Mouse (Mus musculus) stomach, embryonic 15.5 days (tissue): ENCODE measurements at regions not wholly inside any gene's neighbourhood (a gene's known extent, or its start where the extent isn't known, plus 50 kb on each side); places are given as distances from the start of the nearest gene placed in this dataset.

Source experiments
- ATAC-seq: fragments of 200-750 bp; cut with Nextera tagmentation; 2 replicates; pipeline ENCODE4 v1.8.0; 2017; ENCODE audit warnings: low read depth, moderate number of reproducible peaks, moderate TSS enrichment; ENCODE audit not compliant: insufficient read depth, low FRiP score
- H3K27ac ChIP-seq: fragments of 300-500 bp; sonication (generic); 2 replicates; pipeline ENCODE4 v1.5.1; 2015; ENCODE audit warnings: mild to moderate bottlenecking, inconsistent platforms
- H3K27me3 ChIP-seq: fragments of 300-500 bp; sonication (generic); replicated peaks from 2 replicates; pipeline ENCODE4 v1.6.1; 2015; ENCODE audit warnings: inconsistent platforms
- H3K36me3 ChIP-seq: fragments of 300-500 bp; sonication (generic); 2 replicates; pipeline ENCODE4 v1.6.1; 2015; ENCODE audit warnings: inconsistent platforms
- H3K4me1 ChIP-seq: fragments of 300-500 bp; sonication (generic); 2 replicates; pipeline ENCODE4 v1.6.1; 2015; ENCODE audit warnings: inconsistent platforms
- H3K4me2 ChIP-seq: fragments of 300-500 bp; sonication (generic); 2 replicates; pipeline ENCODE4 v1.6.1; 2015; ENCODE audit warnings: mild to moderate bottlenecking, inconsistent platforms
- H3K4me3 ChIP-seq: fragments of 300-500 bp; sonication (generic); replicated peaks from 2 replicates; pipeline ENCODE4 v1.5.1; 2015; ENCODE audit warnings: inconsistent platforms
- H3K9ac ChIP-seq: fragments of 300-500 bp; sonication (generic); 2 replicates; pipeline ENCODE4 v1.6.1; 2015; ENCODE audit warnings: inconsistent platforms
- H3K9me3 ChIP-seq: fragments of 300-500 bp; sonication (generic); 2 replicates; pipeline ENCODE4 v1.6.1; 2016; ENCODE audit warnings: inconsistent platforms
- WGBS: fragments of 180-500 bp; shearing (Covaris S2); methylation state at CpG from one replicate; pipeline ENCODE4 v1.1.7; 2015; 5-methylcytosine and 5-hydroxymethylcytosine counted together

DNA sequence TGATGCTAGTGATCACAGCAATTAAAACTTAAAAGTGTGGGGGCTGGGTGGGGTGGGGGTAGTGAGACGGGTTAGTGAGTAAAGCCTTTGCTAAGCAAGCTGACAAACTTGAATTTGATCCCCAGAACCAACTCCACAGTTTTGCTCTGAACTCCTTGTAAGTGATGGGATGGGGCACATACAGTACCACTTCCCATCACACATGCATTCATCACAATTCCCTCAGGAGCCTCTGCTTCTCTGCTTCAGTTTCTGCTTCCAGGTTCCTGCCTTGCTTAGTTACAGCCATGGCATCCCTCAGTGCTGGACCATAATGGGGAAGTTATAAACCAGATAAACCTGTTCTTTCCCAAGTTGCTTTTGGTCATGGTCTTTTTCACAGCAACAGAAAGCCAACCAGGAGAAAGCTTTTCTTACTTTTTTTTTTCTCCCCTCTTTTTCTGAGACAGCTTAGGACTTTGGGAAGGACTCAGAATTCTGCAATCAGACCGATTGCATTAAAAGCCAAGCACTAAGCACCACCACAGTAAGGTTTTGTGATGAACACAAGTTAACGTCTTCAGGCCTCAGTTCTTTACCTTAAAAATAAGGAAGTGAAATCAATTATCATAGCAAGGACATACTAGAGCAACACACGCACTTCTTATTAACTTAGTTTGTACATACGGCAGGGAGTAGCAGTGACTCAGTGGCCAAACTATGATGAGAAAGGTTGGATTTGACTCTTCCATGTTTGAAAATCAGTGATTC lies 176.8 kb upstream of the Cdkn2b start:
- Histone ChIP-seq H3K9me3 (no peaks in the 10 kb centered on the region), H3K4me3 (no peak overlapping the region), H3K27ac (no peak overlapping the region), H3K9ac (no peak overlapping the region), H3K36me3 (no peaks in the 10 kb centered on the region), H3K27me3 (no peaks in the 10 kb centered on the region), H3K4me2 (no peak overlapping the region), H3K4me1 (no peaks in the 10 kb centered on the region)
- WGBS = 68% methylated on average over 5 of the region's 5 CpGs
- ATAC-seq = no peak

- no peak overlapping the region for H3K4me2 ChIP-seq
- no peaks in the 10 kb centered on the region for H3K27me3 ChIP-seq
- no peaks in the 10 kb centered on the region for H3K9me3 ChIP-seq
- no peaks in the 10 kb centered on the region for H3K4me1 ChIP-seq
- no peak overlapping the region for H3K27ac ChIP-seq
- no peak overlapping the region for H3K4me3 ChIP-seq
- no peaks in the 10 kb centered on the region for H3K36me3 ChIP-seq
- no peak for ATAC-seq
- 71% methylated on average over 4 of the region's 4 CpGs for WGBS
- H3K9ac ChIP-seq = no peak overlapping the region
These were observed 176.1 kb upstream of the Cdkn2b start for GRCm38 (mm10) chr4:89486963-89487362.

GRCm38 (mm10) chr4:89485981-89486531 lies 175.2 kb upstream of the Cdkn2b start:
- WGBS = 18% methylated on average over 11 of the region's 11 CpGs
- Histone ChIP-seq H3K9me3 (no peaks in the 10 kb centered on the region), H3K4me1 (no peaks in the 10 kb centered on the region), H3K36me3 (no peaks in the 10 kb centered on the region), H3K27me3 (no peaks in the 10 kb centered on the region), H3K9ac (no peak overlapping the region), H3K27ac (no peak overlapping the region), H3K4me2 (no peak overlapping the region), H3K4me3 (no peak overlapping the region)
- ATAC-seq = peak; percentile 73; the same call in 1 of the 2 replicates

DNA sequence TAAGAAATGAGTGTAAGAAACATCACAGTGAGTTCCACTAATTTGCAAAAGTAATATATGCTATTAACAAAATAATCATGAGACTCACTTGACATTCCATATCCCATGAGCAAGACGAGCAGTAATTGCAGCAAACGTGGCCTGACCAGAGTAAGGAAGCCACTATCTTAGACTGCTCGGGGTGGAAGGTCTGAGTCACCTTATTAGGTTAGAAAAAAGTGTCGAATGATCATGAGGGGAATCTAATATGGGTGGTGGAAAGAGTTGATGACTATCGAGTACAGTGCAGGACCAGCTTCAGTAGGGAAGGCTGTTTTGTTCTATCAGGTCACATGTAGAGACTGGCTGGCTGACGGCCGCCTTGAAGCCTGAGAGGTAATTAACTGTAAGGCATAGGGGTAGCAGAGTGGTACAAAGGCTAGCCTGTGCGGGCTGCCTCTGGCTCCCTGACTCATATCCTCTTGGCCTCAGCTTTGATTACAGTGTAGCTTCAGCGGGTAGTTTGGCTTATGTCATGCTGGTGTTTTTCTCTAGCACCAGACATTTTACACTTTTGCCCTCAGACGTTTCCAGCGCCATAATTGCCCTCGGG lies 167.9 kb upstream of the Cdkn2b start:
- Histone ChIP-seq H3K27me3 (no peaks in the 10 kb centered on the region), H3K9ac (no peak overlapping the region), H3K9me3 (no peaks in the 10 kb centered on the region), H3K4me1 (peaks cover 6% of the 10 kb centered on the region; the same call in 1 of the 2 replicates), H3K4me2 (no peak overlapping the region), H3K27ac (no peak overlapping the region), H3K4me3 (no peak overlapping the region), H3K36me3 (no peaks in the 10 kb centered on the region)
- whole genome bisulfite sequencing = 73% methylated on average over 12 of the region's 12 CpGs
- no peak for ATAC-seq

DNA sequence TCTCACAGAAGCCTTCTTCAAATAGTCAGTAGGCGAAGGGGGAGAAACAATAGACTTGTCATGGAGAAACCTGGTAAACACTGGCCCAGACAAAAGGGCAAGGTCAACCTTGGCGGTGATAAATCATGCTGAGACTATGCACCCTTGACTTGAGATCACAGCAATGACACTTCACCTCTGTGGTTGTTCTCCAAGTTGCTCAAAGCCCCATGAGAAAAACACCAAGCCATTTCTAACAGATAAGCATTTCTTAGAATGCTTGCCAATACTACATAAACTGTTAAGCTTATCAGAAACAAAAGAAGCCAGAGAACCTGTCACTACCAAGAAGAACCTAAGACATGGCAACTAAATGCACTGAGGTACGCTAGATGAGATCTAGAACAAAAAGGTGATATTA lies 165.0 kb upstream of the Cdkn2b start:
- WGBS = 56% methylated on average over 3 of the region's 3 CpGs

GRCm38 (mm10) chr4:89474836-89475541 lies 164.2 kb upstream of the Cdkn2b start:
- peaks cover 7% of the 10 kb centered on the region for H3K4me1 ChIP-seq
- H3K9ac ChIP-seq = no peak overlapping the region
- WGBS = 38% methylated on average over 7 of the region's 7 CpGs
- no peaks in the 10 kb centered on the region for H3K27me3 ChIP-seq
- no peak overlapping the region for H3K4me2 ChIP-seq
- H3K4me3 ChIP-seq = no peak overlapping the region
- no peak overlapping the region for H3K27ac ChIP-seq
- H3K9me3 ChIP-seq = no peaks in the 10 kb centered on the region
- no peaks in the 10 kb centered on the region for H3K36me3 ChIP-seq
- ATAC-seq = no peak

More for the DNA sequence above, 165.0 kb upstream of the Cdkn2b start:
- Histone ChIP-seq H3K9me3 (no peaks in the 10 kb centered on the region), H3K36me3 (no peaks in the 10 kb centered on the region), H3K27me3 (no peaks in the 10 kb centered on the region), H3K27ac (no peak overlapping the region), H3K9ac (no peak overlapping the region), H3K4me1 (peaks cover 6% of the 10 kb centered on the region; the same call in 1 of the 2 replicates), H3K4me3 (no peak overlapping the region), H3K4me2 (no peak overlapping the region)
- ATAC-seq = no peak

DNA sequence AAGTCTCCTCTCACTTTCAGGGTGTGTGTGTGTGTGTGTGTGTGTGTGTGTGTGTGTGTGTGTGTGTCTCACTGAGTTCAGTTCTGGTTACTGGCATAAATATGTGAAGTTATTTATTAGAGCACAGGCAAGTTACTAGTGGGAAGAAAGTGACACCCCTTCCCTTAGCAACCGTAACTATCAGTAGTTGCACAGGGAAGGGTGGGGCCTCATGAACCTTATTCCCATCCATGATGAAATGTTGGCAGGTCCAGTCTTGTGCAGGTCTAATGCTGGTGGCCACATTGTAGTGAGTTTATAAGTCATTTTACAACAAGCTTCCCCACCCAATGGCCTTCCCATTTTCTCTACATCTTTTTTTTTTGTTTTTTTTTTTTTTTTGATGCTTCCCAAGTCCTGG lies 160.6 kb upstream of the Cdkn2b start:
- 66% methylated on average over 1 of the region's 1 CpGs for whole genome bisulfite sequencing
- ATAC-seq = no peak
- Histone ChIP-seq H3K27me3 (no peaks in the 10 kb centered on the region), H3K9ac (no peak overlapping the region), H3K9me3 (no peaks in the 10 kb centered on the region), H3K4me3 (no peak overlapping the region), H3K4me2 (no peak overlapping the region), H3K4me1 (peaks cover 11% of the 10 kb centered on the region), H3K27ac (no peak overlapping the region), H3K36me3 (no peaks in the 10 kb centered on the region)

- H3K9me3 ChIP-seq = no peaks in the 10 kb centered on the region
- H3K4me2 ChIP-seq = no peak overlapping the region
- no peaks in the 10 kb centered on the region for H3K27me3 ChIP-seq
- no peak overlapping the region for H3K9ac ChIP-seq
- WGBS = 48% methylated on average over 2 of the region's 2 CpGs
- H3K4me3 ChIP-seq = no peak overlapping the region
- ATAC-seq = peak; percentile 45; the same call in 1 of the 2 replicates
- H3K36me3 ChIP-seq = no peaks in the 10 kb centered on the region
- peak overlapping the region; percentile 21; the same call in 1 of the 2 replicates for H3K27ac ChIP-seq
- H3K4me1 ChIP-seq = peaks cover 11% of the 10 kb centered on the region
These were observed 159.9 kb upstream of the Cdkn2b start for GRCm38 (mm10) chr4:89470756-89471155.

DNA sequence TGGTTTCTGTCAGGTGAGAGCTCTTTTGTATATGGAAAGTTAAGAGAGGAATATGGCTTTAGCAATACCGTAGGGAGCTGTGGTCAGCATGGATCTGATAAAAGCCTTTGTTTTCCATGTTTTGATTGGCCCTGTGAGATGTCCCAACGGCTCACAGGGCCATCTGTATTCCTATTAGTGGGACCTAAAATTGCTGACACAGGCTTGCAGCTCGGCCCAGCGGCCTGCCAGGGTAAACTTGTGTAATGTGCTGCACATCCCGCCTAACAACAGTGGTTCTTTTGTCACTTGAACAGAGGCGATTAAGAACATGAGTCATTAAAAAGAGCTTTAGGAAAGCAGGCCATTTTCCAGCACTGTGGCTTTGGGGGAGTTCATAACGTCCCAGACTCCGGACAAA lies 159.0 kb upstream of the Cdkn2b start:
- ATAC-seq = no peak
- no peaks in the 10 kb centered on the region for H3K27me3 ChIP-seq
- no peaks in the 10 kb centered on the region for H3K36me3 ChIP-seq
- no peaks in the 10 kb centered on the region for H3K9me3 ChIP-seq
- WGBS = 28% methylated on average over 8 of the region's 8 CpGs
- H3K9ac ChIP-seq = no peak overlapping the region
- no peak overlapping the region for H3K4me2 ChIP-seq
- peak overlapping the region; percentile 54; the same call in 1 of the 2 replicates for H3K27ac ChIP-seq
- H3K4me3 ChIP-seq = no peak overlapping the region
- peaks cover 8% of the 10 kb centered on the region for H3K4me1 ChIP-seq

- Histone ChIP-seq H3K4me2 (no peak overlapping the region), H3K27me3 (no peaks in the 10 kb centered on the region), H3K9ac (no peak overlapping the region), H3K9me3 (no peaks in the 10 kb centered on the region), H3K27ac (peak overlapping the region; percentile 54; the same call in 1 of the 2 replicates), H3K4me1 (peaks cover 5% of the 10 kb centered on the region; the same call in 1 of the 2 replicates), H3K36me3 (no peaks in the 10 kb centered on the region), H3K4me3 (no peak overlapping the region)
- no peak for ATAC-seq
- 74% methylated on average over 3 of the region's 3 CpGs for whole genome bisulfite sequencing
These were observed 158.6 kb upstream of the Cdkn2b start for GRCm38 (mm10) chr4:89469406-89469805.

DNA sequence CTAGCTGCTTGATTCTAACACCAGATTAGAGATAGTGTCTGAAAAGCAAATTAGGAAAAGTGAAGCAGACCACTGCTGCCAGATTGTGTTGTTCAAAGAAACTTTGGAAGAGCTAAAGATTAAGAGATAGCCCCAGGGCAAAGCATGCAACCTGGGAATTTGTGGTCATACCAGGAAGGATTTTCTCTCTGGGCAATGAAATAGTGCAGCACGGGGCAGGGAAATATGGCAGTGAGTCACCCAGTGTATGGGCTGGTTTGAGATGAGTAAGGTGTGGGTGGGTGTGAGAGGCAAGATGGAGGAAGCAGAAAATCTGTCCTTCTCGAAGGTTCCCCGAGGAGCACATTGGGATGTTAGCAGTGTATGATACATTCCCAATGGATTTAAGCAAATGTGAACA lies 155.9 kb upstream of the Cdkn2b start:
- ATAC-seq = no peak
- WGBS = 88% methylated on average over 3 of the region's 3 CpGs
- no peaks in the 10 kb centered on the region for H3K9me3 ChIP-seq
- peaks cover 5% of the 10 kb centered on the region; the same call in 1 of the 2 replicates for H3K4me1 ChIP-seq
- no peak overlapping the region for H3K4me3 ChIP-seq
- H3K36me3 ChIP-seq = no peaks in the 10 kb centered on the region
- no peak overlapping the region for H3K9ac ChIP-seq
- no peak overlapping the region for H3K4me2 ChIP-seq
- H3K27me3 ChIP-seq = no peaks in the 10 kb centered on the region
- no peak overlapping the region for H3K27ac ChIP-seq

GRCm38 (mm10) chr4:89463121-89463520 lies 152.3 kb upstream of the Cdkn2b start:
- H3K27me3 ChIP-seq = no peaks in the 10 kb centered on the region
- no peak overlapping the region for H3K27ac ChIP-seq
- 87% methylated on average over 4 of the region's 4 CpGs for WGBS
- no peaks in the 10 kb centered on the region for H3K9me3 ChIP-seq
- H3K4me2 ChIP-seq = no peak overlapping the region
- no peaks in the 10 kb centered on the region for H3K4me1 ChIP-seq
- no peaks in the 10 kb centered on the region for H3K36me3 ChIP-seq
- H3K9ac ChIP-seq = no peak overlapping the region
- no peak overlapping the region for H3K4me3 ChIP-seq
- no peak for ATAC-seq
